Mouse (Mus musculus): ENCODE measurements around the gene Slc29a3. TPM values are rescaled to one million over a fixed set of nuclear protein-coding genes. Genes with fewer than 3 reads are reported as not detected.

The Slc29a3 gene
- total RNA-seq (2023): 25.8 and 26.9 TPM in 2 replicates

GRCm38 (mm10) chr10:60752040-60753020, at the start of gene Slc29a3:
TSS of gene Slc29a3 (minus strand) at chr10:60752794.

GRCm38 (mm10) chr10:60696390-60696789, 56.2 kb downstream of the Slc29a3 start, which contains the start of gene Cdh23:
TSS of gene Cdh23 (minus strand) at chr10:60696490.

Other genes starting within 250 kb of the Slc29a3 start
- 1.6 and 4.2 TPM in 2 replicates for gene Cdh23, start 56.3 kb downstream of the Slc29a3 start, total RNA-seq (2023)
- gene Unc5b, start 78.8 kb upstream of the Slc29a3 start, total RNA-seq (2023): 0.23 TPM in 1 of 2 replicates, not detected in the other

Data from neutrophil, adult 65 days (primary cell).